Mouse (Mus musculus): Measurements from ENCODE around the gene Tent4b. TPM values are rescaled to one million over a fixed set of nuclear protein-coding genes. Genes with fewer than 3 reads are reported as not detected.

Tent4b gene
- total and polyA plus RNA-seq, 3 experiments: 12.6 to 29.4 (median 24.5) TPM

DNA sequence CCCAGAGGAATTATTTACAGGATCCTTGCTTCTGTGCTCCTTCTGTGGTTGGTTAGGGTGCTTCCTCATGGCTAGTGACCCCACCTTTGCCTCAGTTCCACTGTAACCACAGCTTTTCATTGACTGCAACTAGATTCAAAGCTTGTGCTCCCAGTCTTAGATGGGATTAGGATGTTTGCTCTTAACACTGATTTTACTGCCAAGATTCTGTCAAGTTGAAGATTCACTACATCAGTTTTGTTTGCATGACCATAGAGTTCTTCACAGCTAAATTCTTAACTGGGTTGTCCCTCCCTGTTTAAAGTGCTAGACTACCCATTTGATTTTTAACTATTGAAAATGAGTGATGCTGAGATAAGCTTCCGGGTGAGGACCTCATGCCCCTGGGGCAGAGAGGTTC is 29.3 kb downstream of the Tent4b start:
- no peak for DNase-seq

DNA sequence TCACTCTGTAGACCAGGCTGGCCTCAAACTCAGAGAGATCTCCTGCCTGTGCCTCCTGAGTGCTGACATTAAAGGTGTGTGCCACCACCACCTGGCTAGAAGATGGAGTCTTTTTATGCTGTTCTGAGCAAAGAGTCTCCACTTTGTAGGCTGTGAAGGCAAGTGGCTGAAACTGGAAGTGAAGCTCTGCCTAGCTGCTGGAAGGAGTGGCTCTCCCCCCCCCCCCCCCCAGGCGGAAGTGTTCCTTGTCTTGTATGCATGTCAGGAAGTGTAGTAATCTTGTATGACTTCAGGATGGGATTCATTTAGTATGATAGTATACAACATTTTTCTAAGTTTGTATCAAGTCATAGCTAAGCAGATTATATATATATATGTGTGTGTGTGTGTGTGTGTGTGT is 29.8 kb downstream of the Tent4b start:
- no peak for DNase-seq

DNA sequence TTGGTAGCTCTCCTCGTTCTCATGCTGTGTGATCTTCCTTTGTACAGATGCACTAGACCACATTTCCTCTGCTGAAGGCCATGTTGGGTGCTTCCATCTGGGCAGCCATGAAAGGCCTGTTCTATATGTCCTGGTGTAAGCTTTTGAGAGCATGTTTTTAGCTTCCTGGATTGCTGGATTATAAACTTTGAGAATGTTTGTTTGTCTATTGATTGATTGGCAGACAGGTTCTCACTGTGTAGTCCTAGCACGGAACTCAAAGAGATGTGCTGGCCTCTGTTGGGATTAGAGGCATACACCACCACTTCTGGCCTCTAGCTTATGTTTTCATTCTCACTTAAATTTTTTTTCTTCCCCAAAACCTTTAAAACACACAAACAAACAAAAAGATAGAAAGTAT is 37.7 kb downstream of the Tent4b start:
- no peak for DNase-seq

DNA sequence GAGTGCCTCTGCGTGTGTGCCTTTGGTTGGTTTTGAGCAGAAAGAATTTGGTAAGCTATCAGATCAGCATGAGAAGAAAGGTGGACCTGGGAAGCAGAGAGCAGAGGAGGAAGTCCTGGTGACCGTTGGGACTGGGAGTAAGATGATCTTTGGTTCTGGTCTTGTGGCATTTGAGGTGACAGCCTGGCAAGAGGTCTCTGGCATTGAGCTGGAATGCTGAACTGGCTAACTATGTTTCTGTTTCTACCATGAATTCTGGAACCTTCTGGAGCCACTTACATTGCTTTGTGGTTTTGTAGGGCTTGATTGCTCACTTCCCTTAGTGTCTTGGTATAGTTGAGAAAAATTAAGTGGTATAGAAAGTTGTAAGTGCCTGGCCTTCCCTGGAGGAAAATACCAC is 38.6 kb downstream of the Tent4b start:
- no peak for DNase-seq

DNA sequence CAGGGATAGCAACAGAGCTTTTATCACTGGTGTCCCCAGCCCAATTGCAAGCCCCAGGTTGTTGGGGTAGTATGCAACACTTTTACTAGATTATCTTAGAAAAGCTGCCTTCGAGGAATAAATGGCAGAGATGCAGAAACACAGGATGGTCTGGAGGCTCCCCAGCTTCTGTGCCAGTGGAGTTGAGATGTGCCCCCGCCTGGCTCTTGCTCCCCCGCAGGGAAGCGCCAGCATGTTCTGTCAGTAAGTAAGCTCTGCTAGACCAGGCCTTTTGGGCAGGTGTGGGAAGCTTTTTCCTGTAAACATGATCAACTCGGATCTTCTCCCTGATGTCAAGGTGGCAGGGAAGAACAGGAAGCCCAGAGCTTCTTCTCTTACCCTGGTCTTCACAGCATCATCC is 40.3 kb downstream of the Tent4b start:
- no peak for DNase-seq

DNA sequence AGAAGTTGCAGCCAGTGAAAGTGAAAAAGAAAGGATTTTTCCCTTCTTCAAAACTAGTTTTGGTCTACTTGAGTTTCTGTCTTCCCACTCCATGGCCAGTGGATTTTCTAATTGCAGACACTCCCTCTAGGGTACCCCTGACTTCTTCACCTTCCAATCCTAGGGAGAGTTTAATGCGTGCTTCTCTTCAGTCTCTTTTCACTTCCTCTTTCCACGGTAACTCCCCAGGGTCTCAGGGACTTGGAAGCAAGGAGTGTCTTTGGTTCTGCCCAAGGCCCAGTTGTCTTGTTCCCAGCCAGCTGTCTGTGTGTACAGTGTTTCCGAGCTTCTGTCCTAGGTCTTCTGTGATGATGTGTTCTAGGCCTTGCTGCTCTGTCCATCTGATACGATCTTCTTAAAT is 42.9 kb downstream of the Tent4b start:
- DNase-seq: no peak

DNA sequence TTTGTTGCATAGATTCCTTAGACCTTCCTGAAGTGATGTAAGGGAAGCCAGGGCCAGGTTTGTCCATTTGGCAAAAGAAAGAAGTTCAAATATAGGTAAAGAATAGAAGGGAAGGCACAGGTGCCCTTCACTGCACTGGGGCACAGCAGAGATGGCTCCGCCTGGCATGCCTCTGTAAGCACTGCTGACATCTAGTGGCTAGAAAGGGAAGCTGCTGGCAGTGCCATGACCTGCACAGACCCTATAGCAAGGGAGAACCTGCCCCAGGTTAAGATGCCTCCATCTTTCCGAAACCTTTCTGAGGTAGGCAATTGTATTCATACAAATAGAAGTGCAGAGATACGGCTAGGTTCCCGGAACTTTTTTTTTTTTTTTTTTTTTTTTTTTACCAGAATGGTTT is 45.3 kb downstream of the Tent4b start:
- DNase-seq: peak; percentile 60

DNA sequence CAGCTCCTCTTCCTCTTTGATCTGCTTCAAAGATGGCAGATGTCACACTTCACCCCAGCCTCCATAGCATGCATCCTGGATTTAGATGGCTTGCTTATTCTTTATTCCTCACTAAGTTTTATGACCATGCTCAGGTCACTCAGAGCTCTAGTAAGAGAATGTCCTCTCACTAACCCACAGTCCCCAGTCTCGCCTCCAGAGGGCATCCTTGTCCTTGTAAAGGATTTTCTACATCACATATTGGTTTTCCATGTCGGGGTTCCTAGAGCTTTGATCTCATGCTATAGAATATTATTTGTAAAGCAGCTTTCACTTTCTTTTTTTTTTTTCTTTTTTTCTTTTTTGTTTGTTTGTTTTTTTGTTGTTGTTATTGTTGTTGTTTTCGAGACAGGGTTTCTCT is 53.8 kb downstream of the Tent4b start:
- DNase-seq: peak; percentile 46

DNA sequence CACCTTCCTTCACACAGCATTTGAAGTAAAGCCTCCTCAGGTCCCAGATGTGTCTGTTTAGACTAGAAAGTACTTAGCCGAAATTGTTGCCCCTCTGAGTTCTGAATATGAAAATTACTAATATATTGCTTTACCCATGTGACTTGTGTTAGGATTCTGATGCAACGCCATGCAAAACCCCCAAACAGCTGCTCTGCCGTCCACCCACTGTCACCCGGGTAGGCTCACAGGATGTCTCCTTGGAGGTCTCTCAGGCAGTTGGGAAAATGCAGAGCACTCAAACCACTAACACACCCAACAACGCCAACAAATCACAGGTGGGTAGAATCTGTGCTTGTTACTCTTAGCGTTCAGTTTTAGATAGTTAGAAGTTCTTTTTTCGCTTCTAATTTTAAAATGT is 55.9 kb downstream of the Tent4b start:
- no peak for DNase-seq

DNA sequence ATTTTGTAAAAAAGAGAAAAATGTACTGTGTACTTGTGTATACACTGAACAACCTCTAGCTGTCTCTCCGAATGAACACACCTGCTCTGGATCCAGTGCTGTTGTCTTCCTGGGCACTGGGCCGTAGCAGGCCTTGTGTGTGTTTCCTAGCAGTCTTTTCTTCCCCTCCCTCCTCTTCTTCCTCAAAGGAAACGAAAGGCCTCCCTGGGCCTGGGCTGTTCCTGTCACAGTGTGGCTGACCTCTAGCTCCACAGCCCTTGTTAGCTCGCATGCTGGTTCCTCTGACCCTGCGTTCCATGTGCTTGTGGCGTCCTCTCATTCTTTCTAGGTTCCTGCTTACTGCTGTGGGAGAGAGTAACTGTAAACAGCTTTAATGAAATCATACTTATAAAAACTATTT is 59.0 kb downstream of the Tent4b start:
- no peak for DNase-seq

DNA sequence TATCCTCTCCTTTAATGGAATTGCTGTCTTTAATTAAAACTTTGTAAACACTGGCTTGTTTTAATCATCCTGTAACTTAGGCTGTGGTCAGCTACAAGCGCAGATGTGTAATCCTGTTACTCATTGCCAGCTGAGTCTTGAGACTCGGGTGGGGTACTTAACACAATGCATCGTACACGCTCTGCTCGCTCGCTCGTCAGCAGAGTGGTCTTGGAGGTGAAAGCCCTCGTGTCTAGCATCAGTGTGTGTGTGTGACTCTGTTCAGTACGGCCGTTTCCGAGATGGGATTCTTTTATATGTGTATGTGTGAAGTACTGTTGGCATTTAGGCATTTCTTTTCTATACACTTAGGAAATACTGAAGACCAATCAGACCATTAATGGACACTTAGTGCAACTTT is 59.5 kb downstream of the Tent4b start:
- no peak for DNase-seq

DNA sequence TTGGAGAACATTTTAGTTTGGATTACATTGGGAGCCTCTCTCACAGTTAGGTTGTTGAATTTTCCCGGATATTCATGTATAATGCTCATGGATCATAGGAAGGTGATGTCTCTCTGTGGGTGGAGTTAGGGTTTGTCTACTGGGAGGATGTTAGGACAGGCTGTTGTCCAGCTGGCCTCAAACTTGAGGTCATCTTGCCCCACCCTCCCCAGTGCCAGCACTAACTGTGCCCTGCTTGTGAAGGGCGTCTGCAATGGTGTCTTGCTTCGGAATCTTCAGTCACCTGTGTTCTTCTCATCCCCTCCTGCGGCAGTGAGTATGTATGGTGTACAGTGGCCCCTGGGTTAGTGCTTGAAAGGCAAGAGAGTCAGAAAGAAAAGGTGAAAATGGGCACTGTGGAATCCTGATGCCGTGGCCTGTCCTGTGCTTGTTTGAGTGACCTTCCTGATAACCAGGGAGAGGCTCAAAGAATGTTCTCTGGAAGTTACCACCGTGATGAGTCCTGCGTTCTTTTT is 61.5 kb downstream of the Tent4b start:
- peak; percentile 53 for DNase-seq

DNA sequence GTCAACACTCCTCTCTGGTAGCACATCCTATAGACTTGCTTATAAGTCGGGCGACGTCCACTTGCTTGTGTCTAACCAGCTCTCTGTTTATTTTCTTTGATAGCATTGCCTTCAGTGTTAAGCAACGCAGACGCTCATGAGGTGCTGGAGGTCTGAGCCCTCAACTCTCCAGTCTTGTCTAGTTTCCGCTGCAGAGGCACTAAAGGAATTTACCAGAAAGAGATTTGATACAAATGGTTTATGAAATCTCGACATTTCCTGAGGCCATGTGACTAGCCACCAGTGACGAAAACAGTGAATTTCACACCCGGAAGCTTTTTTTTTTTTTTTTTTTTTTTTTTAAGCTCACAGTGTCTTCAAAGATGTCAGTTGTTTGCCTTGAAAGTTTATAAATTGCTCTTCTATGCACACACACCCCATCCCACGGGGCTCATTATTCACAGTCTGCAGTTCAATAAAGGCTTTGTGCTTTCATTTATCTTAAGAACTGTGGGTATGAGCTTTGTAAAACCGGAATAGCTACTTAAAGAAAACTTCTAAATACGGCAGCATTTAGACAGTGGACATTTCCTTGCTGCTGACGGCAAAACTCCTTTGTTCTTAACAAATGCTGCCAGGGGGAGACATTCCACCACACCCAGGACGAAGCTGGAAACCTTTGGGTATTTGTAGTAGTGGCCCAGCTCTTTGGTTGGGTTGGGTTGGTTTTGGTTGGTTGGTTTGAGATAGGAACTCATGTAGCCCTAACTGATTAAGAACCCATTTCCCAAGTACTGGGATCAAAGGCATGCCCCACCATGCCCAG is 64.0 kb downstream of the Tent4b start:
- DNase-seq: no peak

DNA sequence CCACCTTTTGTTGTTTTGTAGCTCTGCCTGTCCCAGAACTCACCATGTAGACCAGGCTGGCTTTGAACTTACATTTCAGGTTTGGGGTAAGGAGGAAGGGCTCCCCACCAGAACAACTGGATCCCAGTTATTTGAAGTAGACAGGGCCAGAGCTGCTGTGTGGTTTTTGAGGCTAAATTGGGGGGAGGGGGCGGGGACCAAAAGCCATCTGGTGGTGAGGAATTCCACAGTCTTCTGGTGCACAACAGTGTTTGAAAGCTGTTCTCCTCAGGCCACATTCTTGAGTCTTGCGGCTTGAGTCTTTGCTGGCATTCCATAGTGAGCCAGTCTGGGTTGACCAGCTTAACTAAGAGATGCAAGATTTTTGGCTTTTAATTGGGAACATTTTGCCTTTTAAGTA is 66.5 kb downstream of the Tent4b start:
- no peak for DNase-seq

DNA sequence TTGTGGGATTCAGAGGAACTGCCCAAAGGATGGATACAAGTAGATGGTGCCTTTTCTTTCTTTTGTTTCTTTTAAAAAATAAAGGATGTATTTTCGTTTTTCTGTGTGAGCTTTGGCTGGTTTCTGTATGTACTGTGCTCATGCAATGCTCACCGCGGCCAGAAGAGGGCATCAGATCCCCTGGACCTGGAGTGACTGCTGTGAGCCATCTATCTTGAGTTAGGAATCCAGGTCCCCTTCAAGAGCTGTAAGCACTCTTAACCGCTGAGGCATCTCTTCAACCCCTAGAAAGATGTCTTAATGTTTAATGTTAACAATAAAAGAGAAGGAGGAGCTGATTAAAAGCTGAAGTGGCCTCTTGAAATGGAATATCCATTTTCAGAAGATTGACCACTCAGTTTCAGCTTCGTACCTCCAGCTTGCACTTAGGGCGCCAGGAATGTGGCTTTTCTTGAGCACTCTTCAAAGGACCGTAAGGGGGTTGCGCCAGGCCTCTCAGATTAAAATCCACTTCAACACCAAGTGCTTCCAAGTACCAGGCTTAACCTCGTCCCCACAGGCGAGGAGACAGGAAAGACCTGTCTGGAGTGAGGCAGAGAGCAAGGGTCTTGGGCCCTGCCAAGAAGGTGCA is 67.3 kb downstream of the Tent4b start:
- DNase-seq: peak; percentile 75

DNA sequence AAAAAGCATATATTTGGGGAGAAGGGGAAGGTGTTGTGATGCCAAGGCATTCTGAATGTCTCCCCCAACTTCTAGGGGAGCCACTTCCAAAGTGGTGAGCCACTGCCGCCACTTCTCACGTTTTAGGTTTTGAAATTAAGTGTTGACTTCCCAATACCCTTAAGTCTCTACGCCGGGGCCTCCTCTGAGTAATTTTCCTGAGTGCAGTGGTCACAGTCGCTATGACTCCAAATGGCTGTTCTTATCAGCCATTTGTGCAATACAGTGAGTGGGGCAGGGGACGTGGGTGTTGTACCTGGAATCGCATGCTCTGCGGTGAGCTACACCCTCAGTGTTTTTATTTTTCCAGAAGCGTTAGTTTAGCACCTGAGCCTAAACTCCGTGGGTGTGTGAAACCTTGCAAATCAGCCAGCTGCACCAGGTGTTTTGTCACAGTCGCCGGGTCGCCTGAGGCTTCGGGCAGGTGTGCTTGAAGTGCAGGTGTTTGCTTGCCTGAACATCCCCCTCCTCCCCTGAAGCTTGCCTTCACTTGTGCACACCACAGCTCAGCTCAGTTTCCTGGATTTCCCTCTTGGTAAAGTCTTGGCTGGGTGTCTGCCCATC is 67.9 kb downstream of the Tent4b start:
- DNase-seq: no peak

DNA sequence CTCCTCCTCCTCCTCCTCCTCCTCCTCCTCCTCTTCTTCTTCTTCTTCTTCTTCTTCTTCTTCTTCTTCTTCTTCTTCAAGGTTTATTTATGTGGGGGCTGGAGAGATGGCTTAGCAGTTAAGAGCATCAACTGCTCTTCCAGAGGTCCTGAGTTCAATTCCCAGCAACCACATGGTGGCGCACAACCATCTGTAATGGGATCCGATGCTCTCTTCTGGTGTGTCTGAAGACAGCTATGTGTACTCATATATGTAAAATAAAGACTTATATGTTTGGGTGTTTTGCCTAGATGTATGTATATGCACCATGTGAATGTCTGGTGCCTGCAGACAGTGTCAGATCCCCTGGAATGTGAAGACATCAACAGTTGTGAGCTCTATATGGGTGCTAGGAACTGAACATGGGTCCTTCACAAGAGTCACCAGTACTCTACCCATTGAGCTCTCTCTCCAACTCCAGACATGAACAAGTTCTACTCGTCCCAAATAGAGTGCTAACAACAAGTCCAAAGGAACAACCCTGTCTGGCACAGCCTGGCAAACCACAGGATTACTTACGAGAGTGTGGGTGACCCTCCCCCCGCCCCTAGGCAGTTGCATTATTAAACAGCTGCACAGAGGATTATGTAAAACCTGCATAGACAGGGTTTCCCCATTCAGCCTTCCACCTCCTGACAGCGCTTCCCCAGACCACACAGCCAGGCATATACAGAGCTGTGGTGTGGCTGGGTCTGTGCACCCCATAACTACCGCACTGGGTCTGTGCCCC is 70.3 kb downstream of the Tent4b start:
- no peak for DNase-seq

DNA sequence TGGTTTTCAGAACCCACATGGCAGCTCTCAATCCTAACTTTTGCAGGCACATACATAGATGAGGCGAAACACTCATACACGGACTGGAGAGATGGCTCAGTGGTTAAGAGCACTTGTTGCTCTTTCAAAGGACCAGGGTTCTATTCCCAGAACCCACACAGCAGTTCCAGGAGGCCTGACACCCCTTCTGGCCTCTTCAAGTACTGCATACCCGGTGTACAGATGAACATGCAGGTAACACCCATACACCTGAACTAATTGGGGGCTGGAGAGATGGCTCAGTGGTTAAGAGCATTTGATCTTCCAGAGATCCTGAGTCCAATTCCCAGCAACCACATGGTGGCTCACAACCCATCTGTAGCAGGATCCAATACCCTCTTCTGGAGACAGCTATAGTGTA is 71.1 kb downstream of the Tent4b start:
- DNase-seq: no peak

DNA sequence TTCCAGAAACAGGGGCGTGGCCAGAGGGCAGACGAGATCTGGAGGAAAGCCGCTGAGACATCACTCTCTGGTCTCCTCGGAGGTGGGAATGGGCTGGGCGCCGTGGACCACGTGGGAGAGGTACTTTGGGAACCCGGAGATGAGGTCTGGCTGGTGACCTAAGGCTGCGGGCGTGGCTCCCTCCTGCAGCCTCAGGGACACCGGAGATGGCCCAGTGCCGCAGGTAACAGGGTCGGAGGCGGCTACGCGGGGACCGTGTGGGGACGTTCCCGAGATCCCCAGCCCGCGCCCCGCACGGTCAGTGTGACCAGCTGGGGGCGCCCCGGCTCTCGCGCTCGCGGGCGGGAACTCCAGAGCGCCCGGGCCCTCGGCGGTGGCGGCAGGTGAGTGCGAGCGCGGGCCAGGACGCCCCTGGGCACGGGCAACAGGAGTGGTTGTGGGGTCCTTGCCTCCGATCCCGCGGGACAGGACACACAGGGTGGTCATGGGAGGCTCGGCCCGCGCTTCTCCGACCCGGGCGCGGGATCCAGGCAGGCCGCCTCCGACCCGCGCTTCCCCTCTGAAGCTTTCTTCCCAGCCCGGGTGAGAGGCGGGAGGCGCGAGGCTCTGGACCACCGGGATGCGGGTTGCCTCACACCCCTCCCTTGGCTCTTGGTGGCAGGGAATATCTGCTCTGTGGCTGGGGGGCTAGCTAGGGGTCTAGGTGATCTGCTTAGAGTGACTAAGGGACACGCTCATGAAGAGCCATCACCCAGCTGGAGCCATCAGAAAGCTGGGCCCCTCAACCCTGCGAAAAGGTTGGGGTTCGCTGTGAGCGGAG is 73.4 kb downstream of the Tent4b start, which contains the start of gene Adcy7:
Gene Adcy7 (plus strand): TSS at position 173 of the 820 bp plus-strand sequence.
- peak; percentile 68 for DNase-seq

DNA sequence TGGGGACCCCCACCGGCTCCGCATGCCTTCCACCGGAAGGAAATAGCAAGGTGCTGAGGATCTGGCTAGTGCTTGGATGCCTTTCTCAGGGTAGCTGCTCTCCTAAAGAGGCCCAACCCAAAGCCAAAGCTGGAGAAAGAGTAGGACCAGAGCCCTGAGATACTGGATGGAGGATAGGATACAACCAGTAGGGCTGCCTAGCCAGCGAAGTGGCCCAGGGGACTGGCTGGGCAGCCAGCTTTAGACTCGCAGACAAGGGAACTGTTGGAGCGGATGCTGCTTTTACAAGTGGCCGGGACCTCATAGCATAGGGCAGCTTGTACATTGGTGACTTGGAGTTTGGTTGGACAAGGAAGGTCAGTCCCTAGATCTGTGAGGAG is 74.0 kb downstream of the Tent4b start:
- no peak for DNase-seq

DNA sequence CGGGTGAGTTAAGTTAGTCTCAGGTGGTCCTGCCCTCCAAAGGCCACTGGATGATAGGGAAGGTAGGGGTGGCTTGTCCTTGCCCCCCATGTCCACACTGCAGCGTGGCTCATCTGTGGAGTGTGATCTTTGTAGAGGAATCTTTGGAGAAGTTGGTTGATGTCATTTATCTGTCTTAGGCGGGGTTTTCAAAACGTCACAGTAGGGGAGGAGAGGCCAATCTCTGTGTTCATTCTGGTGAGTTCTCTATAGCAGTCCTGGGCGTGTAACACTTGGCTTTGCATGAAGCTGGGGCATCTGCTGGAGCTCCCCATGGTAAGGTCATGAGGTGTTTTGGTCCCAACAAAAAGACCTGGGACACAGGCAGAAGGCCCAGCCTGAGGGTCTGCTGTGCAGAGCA is 75.1 kb downstream of the Tent4b start:
- DNase-seq: no peak

DNA sequence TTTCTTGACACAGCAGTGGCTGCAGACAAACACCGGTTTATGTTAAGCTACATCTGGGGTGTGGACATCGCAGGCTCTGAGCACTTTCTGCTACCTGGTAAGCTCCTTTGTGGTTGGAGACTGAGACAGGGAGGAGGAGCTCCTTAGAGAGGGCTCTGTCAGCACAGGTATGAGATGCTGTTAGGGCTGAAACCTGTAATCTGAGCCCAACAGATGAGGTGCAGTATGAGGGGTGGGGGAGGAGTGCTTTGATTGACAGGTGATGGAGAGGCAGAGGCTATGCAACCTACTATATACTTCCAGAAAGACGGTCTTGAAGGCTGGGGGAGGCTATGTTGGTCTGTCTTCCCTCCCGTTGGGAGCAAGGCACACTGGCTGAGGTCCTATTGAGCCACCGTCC is 80.2 kb downstream of the Tent4b start:
- DNase-seq: no peak

All from adrenal gland, adult 2 months (tissue).